Mouse (Mus musculus): ENCODE measurements around the gene Fam81a.
A peak's percentile ranks its signal among the peaks of the same experiment; 100 is the strongest.

- TF ChIP-seq EP300 (IDR thresholded peaks at IDR 0.05) (no peak), CTCF (IDR thresholded peaks at IDR 0.05) (peak; percentile 62)
These were observed 26.6 kb upstream of the Fam81a start for GRCm38 (mm10) chr9:70168973-70169372.
